Mouse (Mus musculus) stomach, embryonic 16.5 days (tissue): ENCODE measurements at regions not wholly inside any gene's neighbourhood (a gene's known extent, or its start where the extent isn't known, plus 50 kb on each side); places are given as distances from the start of the nearest gene placed in this dataset.
"Not testable (repeated sequence)": the region's sequence is repeated elsewhere in the genome, so short reads cannot be mapped to it uniquely, and the experiment has no call there.

ENCODE experiments used
- ATAC-seq: fragments of 200-750 bp; cut with Nextera tagmentation; 2 replicates; pipeline ENCODE4 v1.8.0; 2017; ENCODE audit warnings: moderate number of reproducible peaks, moderate TSS enrichment; ENCODE audit not compliant: insufficient read depth, low FRiP score
- H3K27ac ChIP-seq: fragments of 300-500 bp; sonication (generic); 2 replicates; pipeline ENCODE4 v1.5.1; 2014; ENCODE audit warnings: low read length
- H3K27me3 ChIP-seq: fragments of 300-500 bp; sonication (generic); 2 replicates; pipeline ENCODE4 v1.6.1; 2014; ENCODE audit warnings: low read length, control low read depth, mixed read lengths; ENCODE audit not compliant: control insufficient read depth, insufficient read depth
- H3K36me3 ChIP-seq: fragments of 300-500 bp; sonication (generic); 2 replicates; pipeline ENCODE4 v1.6.1; 2014; ENCODE audit warnings: low read length; ENCODE audit not compliant: control insufficient read depth, insufficient read depth
- H3K4me1 ChIP-seq: fragments of 300-500 bp; sonication (generic); 2 replicates; pipeline ENCODE4 v1.6.1; 2014; ENCODE audit warnings: low read length, control low read depth, mixed read lengths; ENCODE audit not compliant: control insufficient read depth, insufficient read depth
- H3K4me2 ChIP-seq: fragments of 300-500 bp; sonication (generic); 2 replicates; pipeline ENCODE4 v1.6.1; 2014; ENCODE audit warnings: low read depth, low read length, mixed read lengths
- H3K4me3 ChIP-seq: fragments of 300-500 bp; sonication (generic); replicated peaks from 2 replicates; pipeline ENCODE4 v1.5.1; 2014; ENCODE audit warnings: mild to moderate bottlenecking, low read length
- H3K9ac ChIP-seq: fragments of 300-500 bp; sonication (generic); 2 replicates; pipeline ENCODE4 v1.6.1; 2014; ENCODE audit warnings: low read length
- H3K9me3 ChIP-seq: fragments of 300-500 bp; sonication (generic); replicated peaks from 2 replicates; pipeline ENCODE4 v1.6.1; 2016; ENCODE audit warnings: low read length, control low read depth; ENCODE audit not compliant: control insufficient read depth
- WGBS: fragments of 180-500 bp; shearing (Covaris S2); extraction: QIAGEN DNeasy Blood & Tissue Kit; methylation state at CpG from one replicate; pipeline ENCODE4 v1.1.7; 2014; 5-methylcytosine and 5-hydroxymethylcytosine counted together

- not testable (repeated sequence) for H3K36me3 ChIP-seq, H3K27me3 ChIP-seq, H3K9ac ChIP-seq, ATAC-seq, H3K9me3 ChIP-seq, H3K27ac ChIP-seq, H3K4me2 ChIP-seq, H3K4me3 ChIP-seq, H3K4me1 ChIP-seq
- WGBS: 64% methylated on average over 1 of the region's 1 CpGs
Observed at GRCm38 (mm10) chr17:13654606-13655005, 105.7 kb upstream of the Afdn start.

- WGBS: 17% methylated on average over 3 of the region's 3 CpGs
- Histone ChIP-seq H3K9me3 (no peaks in the 10 kb centered on the region), H3K27me3 (no peaks in the 10 kb centered on the region), H3K36me3 (no peaks in the 10 kb centered on the region), H3K4me3 (no peak overlapping the region), H3K27ac (peak overlapping the region; percentile 25; the same call in 1 of the 2 replicates), H3K4me2 (peak overlapping the region; percentile 34), H3K9ac (no peak overlapping the region), H3K4me1 (peaks cover 10% of the 10 kb centered on the region)
- ATAC-seq: no peak; the same call in 1 of the 2 replicates
Observed at GRCm38 (mm10) chr17:13656065-13656464, 104.3 kb upstream of the Afdn start.

- no peak overlapping the region for H3K9ac ChIP-seq
- peak overlapping the region; percentile 57 for H3K27ac ChIP-seq
- WGBS: 3% methylated on average over 14 of the region's 15 CpGs
- no peak overlapping the region; the same call in 1 of the 2 replicates for H3K4me3 ChIP-seq
- ATAC-seq: peak; percentile 56
- peaks cover 10% of the 10 kb centered on the region for H3K4me1 ChIP-seq
- H3K27me3 ChIP-seq: no peaks in the 10 kb centered on the region
- peak overlapping the region; percentile 34 for H3K4me2 ChIP-seq
- no peaks in the 10 kb centered on the region for H3K9me3 ChIP-seq
- H3K36me3 ChIP-seq: no peaks in the 10 kb centered on the region
Observed at GRCm38 (mm10) chr17:13656485-13657181, 103.7 kb upstream of the Afdn start.

- Histone ChIP-seq H3K4me2 (no peak overlapping the region), H3K27ac (peak overlapping the region; percentile 57)
- no peak for ATAC-seq
Observed at GRCm38 (mm10) chr17:13657182-13657562, 103.2 kb upstream of the Afdn start.

GRCm38 (mm10) chr17:13657656-13658292, 102.6 kb upstream of the Afdn start:
- Histone ChIP-seq H3K27ac (no peak overlapping the region), H3K4me2 (no peak overlapping the region), H3K4me3 (no peak overlapping the region), H3K27me3 (no peaks in the 10 kb centered on the region), H3K36me3 (no peaks in the 10 kb centered on the region), H3K9ac (no peak overlapping the region), H3K4me1 (peaks cover 10% of the 10 kb centered on the region), H3K9me3 (no peaks in the 10 kb centered on the region)
- 59% methylated on average over 9 of the region's 9 CpGs for WGBS
- ATAC-seq: no peak

More at GRCm38 (mm10) chr17:13657182-13657562, 103.2 kb upstream of the Afdn start:
- 27% methylated on average over 10 of the region's 10 CpGs for WGBS
- Histone ChIP-seq H3K4me1 (peaks cover 10% of the 10 kb centered on the region), H3K27me3 (no peaks in the 10 kb centered on the region), H3K36me3 (no peaks in the 10 kb centered on the region), H3K4me3 (no peak overlapping the region), H3K9ac (no peak overlapping the region), H3K9me3 (no peaks in the 10 kb centered on the region)

- WGBS: 63% methylated on average over 3 of the region's 3 CpGs
- Histone ChIP-seq H3K36me3 (no peaks in the 10 kb centered on the region), H3K9ac (no peak overlapping the region), H3K27ac (peak overlapping the region; percentile 57; the same call in 1 of the 2 replicates), H3K4me3 (no peak overlapping the region), H3K4me2 (no peak overlapping the region), H3K9me3 (no peaks in the 10 kb centered on the region), H3K4me1 (peaks cover 10% of the 10 kb centered on the region), H3K27me3 (no peaks in the 10 kb centered on the region)
- ATAC-seq: no peak
Observed at GRCm38 (mm10) chr17:13658321-13658978, 101.9 kb upstream of the Afdn start.

- H3K4me3 ChIP-seq: no peak overlapping the region
- no peaks in the 10 kb centered on the region for H3K27me3 ChIP-seq
- no peaks in the 10 kb centered on the region for H3K36me3 ChIP-seq
- H3K4me2 ChIP-seq: no peak overlapping the region
- WGBS: 48% methylated on average over 8 of the region's 8 CpGs
- H3K9ac ChIP-seq: no peak overlapping the region
- H3K9me3 ChIP-seq: no peaks in the 10 kb centered on the region
- peaks cover 10% of the 10 kb centered on the region for H3K4me1 ChIP-seq
- peak overlapping the region; percentile 57 for H3K27ac ChIP-seq
- 0 out of 2 replicates have a peak, but pooled peaks have one; percentile 18 for ATAC-seq
Observed at GRCm38 (mm10) chr17:13659103-13659502, 101.2 kb upstream of the Afdn start.

- H3K9me3 ChIP-seq: no peaks in the 10 kb centered on the region
- H3K27me3 ChIP-seq: no peaks in the 10 kb centered on the region
- H3K4me3 ChIP-seq: no peak overlapping the region
- H3K4me2 ChIP-seq: no peak overlapping the region
- peaks cover 10% of the 10 kb centered on the region for H3K4me1 ChIP-seq
- H3K27ac ChIP-seq: no peak overlapping the region
- ATAC-seq: no peak
- 77% methylated on average over 4 of the region's 4 CpGs for WGBS
- H3K9ac ChIP-seq: no peak overlapping the region
- no peaks in the 10 kb centered on the region for H3K36me3 ChIP-seq
Observed at GRCm38 (mm10) chr17:13659943-13660342, 100.4 kb upstream of the Afdn start.

GRCm38 (mm10) chr17:13661023-13661422, 99.3 kb upstream of the Afdn start:
- Histone ChIP-seq H3K4me1 (peaks cover 7% of the 10 kb centered on the region), H3K9me3 (no peaks in the 10 kb centered on the region), H3K27me3 (no peaks in the 10 kb centered on the region), H3K9ac (no peak overlapping the region), H3K36me3 (no peaks in the 10 kb centered on the region), H3K4me2 (no peak overlapping the region), H3K4me3 (no peak overlapping the region), H3K27ac (no peak overlapping the region; the same call in 1 of the 2 replicates)
- 55% methylated on average over 8 of the region's 8 CpGs for WGBS
- no peak for ATAC-seq
